Mouse (Mus musculus) forebrain, embryonic 12.5 days (tissue): Measurements from ENCODE around the gene Filip1. TPM values are rescaled to one million over a fixed set of nuclear protein-coding genes. Genes with fewer than 3 reads are reported as not detected.
A peak's percentile ranks its signal among the peaks of the same experiment; 100 is the strongest.

Source experiments
- ATAC-seq: fragments of 200-750 bp; cut with Nextera tagmentation; 2 replicates; pipeline ENCODE4 v1.8.0; 2017; ENCODE audit warnings: moderate TSS enrichment; ENCODE audit not compliant: low FRiP score
- H3K27ac ChIP-seq: fragments of 300-500 bp; sonication (generic); 2 replicates; pipeline ENCODE4 v1.5.1; 2016; ENCODE audit warnings: mild to moderate bottlenecking
- H3K27me3 ChIP-seq: fragments of 300-500 bp; sonication (generic); 2 replicates; pipeline ENCODE4 v1.6.1; 2016; ENCODE audit warnings: mild to moderate bottlenecking
- H3K36me3 ChIP-seq: fragments of 300-500 bp; sonication (generic); replicated peaks from 2 replicates; pipeline ENCODE4 v1.6.1; 2016; ENCODE audit warnings: mild to moderate bottlenecking
- H3K4me1 ChIP-seq: fragments of 300-500 bp; sonication (generic); 2 replicates; pipeline ENCODE4 v1.6.1; 2016
- H3K4me2 ChIP-seq: fragments of 300-500 bp; sonication (generic); 2 replicates; pipeline ENCODE4 v1.6.1; 2016; ENCODE audit warnings: mild to moderate bottlenecking, moderate library complexity
- H3K4me3 ChIP-seq: fragments of 300-500 bp; sonication (generic); replicated peaks from 2 replicates; pipeline ENCODE4 v1.5.1; 2016; ENCODE audit warnings: mild to moderate bottlenecking
- H3K9ac ChIP-seq: fragments of 300-500 bp; sonication (generic); 2 replicates; pipeline ENCODE4 v1.6.1; 2016; ENCODE audit warnings: mild to moderate bottlenecking
- H3K9me3 ChIP-seq: fragments of 300-500 bp; sonication (generic); 2 replicates; pipeline ENCODE4 v1.6.1; 2016
- WGBS: fragments of 180-500 bp; shearing (Covaris S2); methylation state at CpG from one replicate; pipeline ENCODE4 v1.1.7; 2016; 5-methylcytosine and 5-hydroxymethylcytosine counted together
- polyA plus RNA-seq: library from polyadenylated mRNA; unstranded; fragments of >200 nt; fragmentation: Nextera tagmentation; extraction: Ambion mirVana; gene quantifications from 2 replicates; pipeline ENCODE4 v1.2.1, GENCODE M21; 2016

Filip1 gene
- polyA plus RNA-seq, 1 experiment from 2014 or later = 9.5 TPM

DNA sequence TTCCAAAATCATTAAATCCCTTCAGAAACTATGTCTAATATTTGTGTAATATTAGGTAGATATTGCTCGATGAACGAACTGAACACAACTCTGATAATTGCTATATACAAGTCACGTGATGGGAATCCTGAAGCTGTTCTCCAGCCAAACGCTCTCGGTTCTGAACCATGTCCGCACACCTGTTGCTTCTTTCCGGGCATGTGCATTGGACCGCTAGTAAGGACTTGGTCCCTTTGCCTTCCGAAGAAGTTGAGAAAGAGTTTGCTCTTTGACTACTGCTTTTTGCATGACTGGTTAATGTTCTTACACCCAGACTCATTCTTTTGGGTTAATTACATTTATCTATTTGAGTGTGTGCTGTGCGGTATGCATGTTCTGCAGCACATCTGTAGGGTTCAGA, 207.2 kb downstream of the Filip1 start:
- 92% methylated on average over 10 of the region's 10 CpGs for WGBS
- H3K4me3 ChIP-seq = no peak overlapping the region
- H3K9ac ChIP-seq = no peak overlapping the region
- no peak overlapping the region for H3K4me2 ChIP-seq
- H3K4me1 ChIP-seq = no peaks in the 10 kb centered on the region
- H3K27me3 ChIP-seq = no peaks in the 10 kb centered on the region
- no peak overlapping the region for H3K27ac ChIP-seq
- no peaks in the 10 kb centered on the region for H3K36me3 ChIP-seq
- H3K9me3 ChIP-seq = no peaks in the 10 kb centered on the region
- no peak for ATAC-seq

- Histone ChIP-seq H3K4me2 (no peak overlapping the region), H3K9ac (no peak overlapping the region), H3K4me1 (peaks cover 9% of the 10 kb centered on the region), H3K27me3 (no peaks in the 10 kb centered on the region), H3K36me3 (no peaks in the 10 kb centered on the region), H3K9me3 (no peaks in the 10 kb centered on the region), H3K4me3 (no peak overlapping the region), H3K27ac (no peak overlapping the region)
- no peak for ATAC-seq
- WGBS = 74% methylated on average over 7 of the region's 7 CpGs
Measured at GRCm38 (mm10) chr9:79796461-79797135, 216.1 kb downstream of the Filip1 start.

DNA sequence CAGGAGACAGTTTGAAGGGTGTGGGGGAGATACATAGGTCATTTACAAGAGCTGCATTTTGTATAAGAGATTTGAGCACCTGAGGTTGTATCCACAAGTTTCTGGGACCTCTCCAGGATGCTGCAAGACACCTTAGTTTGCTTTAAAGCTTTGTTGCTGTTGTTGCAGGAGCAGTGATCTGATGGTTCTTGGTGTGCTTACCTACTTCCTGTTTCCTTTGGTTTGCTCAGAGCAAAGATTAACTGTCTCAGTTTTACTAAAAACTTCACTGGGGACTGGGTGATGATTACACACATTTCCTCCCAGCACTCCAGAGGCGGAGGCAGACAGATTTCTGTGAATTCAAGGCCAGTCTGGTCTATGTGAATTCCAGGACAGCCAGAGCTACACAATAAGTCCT, 217.6 kb downstream of the Filip1 start:
- no peak overlapping the region for H3K27ac ChIP-seq
- H3K4me3 ChIP-seq = no peak overlapping the region
- no peak overlapping the region for H3K9ac ChIP-seq
- no peaks in the 10 kb centered on the region for H3K36me3 ChIP-seq
- H3K9me3 ChIP-seq = no peaks in the 10 kb centered on the region
- 89% methylated on average over 1 of the region's 1 CpGs for WGBS
- ATAC-seq = no peak
- H3K27me3 ChIP-seq = no peaks in the 10 kb centered on the region
- peaks cover 15% of the 10 kb centered on the region for H3K4me1 ChIP-seq
- H3K4me2 ChIP-seq = no peak overlapping the region

DNA sequence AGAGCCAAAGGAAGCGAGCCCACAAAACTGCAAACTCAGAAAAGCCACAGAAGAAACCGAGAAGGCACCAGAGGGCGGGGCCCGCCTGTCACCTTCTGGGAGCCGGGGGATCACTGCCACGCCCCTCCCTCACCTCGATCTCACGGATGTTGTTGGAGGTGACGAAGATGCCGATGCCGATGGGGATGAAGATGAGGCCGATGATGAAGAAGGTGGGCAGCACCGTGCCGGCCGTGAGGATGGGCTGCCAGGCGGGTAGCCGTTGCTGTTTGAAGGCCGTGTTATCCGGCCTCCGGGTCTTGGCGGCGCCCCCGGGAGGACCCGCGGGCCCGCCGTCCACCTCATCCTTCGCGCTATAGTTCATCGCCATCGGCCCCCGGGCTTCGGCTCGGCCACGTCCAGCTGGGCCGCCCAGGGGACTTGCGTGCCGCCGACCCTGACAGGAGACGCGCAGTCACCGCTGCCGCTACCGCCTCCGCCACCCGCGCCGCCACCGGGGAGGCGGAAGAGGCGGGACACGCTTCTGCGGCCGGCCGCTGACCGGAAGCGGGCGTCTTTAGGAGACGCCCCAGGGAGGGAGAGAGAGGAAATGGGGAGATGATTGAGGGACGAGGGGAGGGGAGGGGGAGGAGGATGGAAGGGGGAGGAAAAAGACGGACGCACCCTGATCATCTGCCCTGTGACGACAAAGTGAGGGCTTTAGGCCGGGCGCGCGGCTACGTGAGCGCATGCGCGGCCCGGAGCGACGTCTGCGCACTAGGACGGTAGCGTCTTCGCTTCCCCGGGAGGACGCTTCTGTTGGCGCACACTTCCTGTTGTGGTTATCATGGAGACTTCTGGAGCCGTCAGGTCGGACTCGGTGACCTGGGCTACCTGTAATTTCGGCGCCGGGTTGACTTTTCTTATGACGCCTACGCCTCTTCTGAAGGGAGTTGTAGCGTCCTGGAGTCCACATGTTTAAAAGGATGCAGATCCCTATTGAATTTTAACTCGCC, 219.5 kb downstream of the Filip1 start, which contains the start of gene Tmem30a:
TSS of gene Tmem30a (minus strand) at position 667 of the 995 bp plus-strand sequence.
- no peaks in the 10 kb centered on the region for H3K9me3 ChIP-seq
- peak within 1 kb of the TSS; percentile 92 for H3K27ac ChIP-seq
- WGBS = under 1% methylated on average over 89 of the region's 91 CpGs
- H3K36me3 ChIP-seq = no peaks in the 10 kb centered on the region
- ATAC-seq = peak; percentile 98
- H3K4me1 ChIP-seq = peaks cover 20% of the 10 kb centered on the region
- peak within 1 kb of the TSS; percentile 82 for H3K9ac ChIP-seq
- H3K4me3 ChIP-seq = peak within 1 kb of the TSS; percentile 92
- peak within 1 kb of the TSS; percentile 66 for H3K4me2 ChIP-seq
- H3K27me3 ChIP-seq = no peaks in the 10 kb centered on the region

DNA sequence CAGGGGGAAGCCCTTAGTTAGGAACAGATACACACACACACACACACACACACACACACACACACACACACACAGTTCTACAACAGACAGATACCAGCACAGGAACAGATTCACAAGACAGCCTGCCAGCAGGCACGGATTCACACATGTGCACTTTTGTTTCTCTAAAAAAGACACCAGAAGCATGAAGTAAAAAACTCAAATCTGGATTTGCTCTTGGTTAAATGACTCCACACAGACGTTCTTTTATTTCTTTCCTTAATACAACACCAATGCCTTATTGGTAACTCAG, 226.9 kb downstream of the Filip1 start:
- Histone ChIP-seq H3K27me3 (no peaks in the 10 kb centered on the region), H3K36me3 (no peaks in the 10 kb centered on the region), H3K9me3 (no peaks in the 10 kb centered on the region), H3K9ac (no peak overlapping the region), H3K4me1 (peaks cover 22% of the 10 kb centered on the region), H3K27ac (no peak overlapping the region), H3K4me2 (no peak overlapping the region), H3K4me3 (no peak overlapping the region)
- no peak for ATAC-seq
- 82% methylated on average over 2 of the region's 2 CpGs for WGBS

DNA sequence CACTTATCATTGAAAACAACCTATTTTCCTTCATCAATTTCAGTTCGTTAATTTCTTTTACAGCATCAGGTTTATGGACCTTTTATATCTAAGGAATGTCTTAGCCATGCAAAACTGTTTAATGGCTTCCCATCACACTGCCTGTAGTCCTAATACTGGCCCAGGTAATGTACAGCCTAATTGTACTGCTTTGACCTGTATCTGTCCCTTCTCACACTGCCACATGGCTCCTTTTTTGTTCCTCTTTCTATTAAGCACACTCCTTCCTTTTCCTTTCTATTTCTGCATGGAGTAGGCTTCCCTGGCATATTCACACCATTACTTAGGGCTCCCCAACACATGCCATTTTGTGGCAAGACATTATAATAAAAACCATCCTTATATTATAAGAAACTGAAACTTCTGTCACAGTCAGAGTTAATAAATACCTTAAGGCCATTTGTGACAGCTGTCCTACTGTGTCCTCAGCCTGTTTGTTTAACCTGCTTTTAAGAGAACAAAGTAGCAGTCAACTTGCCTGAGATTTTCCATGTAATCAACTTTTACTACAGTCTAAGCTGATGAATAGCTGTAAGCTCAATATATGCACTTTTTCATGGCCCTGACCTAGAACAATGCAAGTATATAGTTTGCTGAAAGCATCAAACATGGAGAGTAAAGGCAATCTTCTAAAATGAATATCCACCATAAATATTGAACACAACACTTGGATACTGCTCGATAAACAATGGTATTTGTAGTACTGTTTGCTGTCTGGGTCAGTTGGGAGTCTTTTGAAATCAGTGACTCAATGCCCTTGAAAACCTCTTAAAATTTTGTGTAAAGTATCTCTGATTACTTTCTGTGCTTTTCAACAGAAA, 227.5 kb downstream of the Filip1 start:
- Histone ChIP-seq H3K4me2 (no peak overlapping the region), H3K27me3 (no peaks in the 10 kb centered on the region), H3K4me1 (peaks cover 20% of the 10 kb centered on the region), H3K27ac (no peak overlapping the region), H3K4me3 (no peak overlapping the region), H3K36me3 (no peaks in the 10 kb centered on the region), H3K9ac (no peak overlapping the region), H3K9me3 (no peaks in the 10 kb centered on the region)
- 86% methylated on average over 2 of the region's 2 CpGs for WGBS
- no peak for ATAC-seq

GRCm38 (mm10) chr9:79784439-79784838, 228.2 kb downstream of the Filip1 start:
- H3K4me1 ChIP-seq = peaks cover 18% of the 10 kb centered on the region
- H3K9me3 ChIP-seq = no peaks in the 10 kb centered on the region
- H3K27me3 ChIP-seq = no peaks in the 10 kb centered on the region
- no peak overlapping the region for H3K4me3 ChIP-seq
- no peak overlapping the region for H3K27ac ChIP-seq
- 53% methylated on average over 3 of the region's 3 CpGs for WGBS
- no peaks in the 10 kb centered on the region for H3K36me3 ChIP-seq
- H3K9ac ChIP-seq = no peak overlapping the region
- H3K4me2 ChIP-seq = no peak overlapping the region
- no peak for ATAC-seq

GRCm38 (mm10) chr9:79779354-79779753, 233.3 kb downstream of the Filip1 start:
- Histone ChIP-seq H3K4me2 (no peak overlapping the region), H3K9me3 (no peaks in the 10 kb centered on the region), H3K4me1 (peaks cover 4% of the 10 kb centered on the region; the same call in 1 of the 2 replicates), H3K27me3 (no peaks in the 10 kb centered on the region), H3K27ac (no peak overlapping the region), H3K36me3 (0 out of 2 replicates have a peak, but pooled peaks cover 7% of the 10 kb centered on the region), H3K9ac (no peak overlapping the region), H3K4me3 (no peak overlapping the region)
- WGBS = 75% methylated on average over 2 of the region's 2 CpGs
- no peak for ATAC-seq

GRCm38 (mm10) chr9:79766991-79767545, 245.6 kb downstream of the Filip1 start:
- Histone ChIP-seq H3K27ac (no peak overlapping the region), H3K9ac (no peak overlapping the region), H3K4me1 (no peaks in the 10 kb centered on the region), H3K9me3 (no peaks in the 10 kb centered on the region), H3K36me3 (no peaks in the 10 kb centered on the region), H3K4me3 (no peak overlapping the region), H3K27me3 (no peaks in the 10 kb centered on the region), H3K4me2 (no peak overlapping the region)
- 96% methylated on average over 5 of the region's 5 CpGs for WGBS
- ATAC-seq = no peak

- ATAC-seq = no peak
- H3K27ac ChIP-seq = no peak overlapping the region
- H3K9me3 ChIP-seq = no peaks in the 10 kb centered on the region
- no peak overlapping the region for H3K9ac ChIP-seq
- H3K36me3 ChIP-seq = no peaks in the 10 kb centered on the region
- H3K4me1 ChIP-seq = no peaks in the 10 kb centered on the region
- no peak overlapping the region for H3K4me2 ChIP-seq
- H3K27me3 ChIP-seq = no peaks in the 10 kb centered on the region
- no peak overlapping the region for H3K4me3 ChIP-seq
- WGBS = 90% methylated on average over 4 of the region's 4 CpGs
Measured at GRCm38 (mm10) chr9:79765329-79765728, 247.3 kb downstream of the Filip1 start.
